Mouse (Mus musculus) erythroblast, embryonic 14.5 days (primary cell): ENCODE measurements around the gene Cops7b. TPM values are rescaled to one million over a fixed set of nuclear protein-coding genes. Genes with fewer than 3 reads are reported as not detected.

Experiments
- H3K27me3 ChIP-seq: 2 replicates; pipeline ENCODE4 v1.6.1; 2012; ENCODE audit warnings: inconsistent platforms; ENCODE audit not compliant: control insufficient read depth
- H3K36me3 ChIP-seq: 2 replicates; pipeline ENCODE4 v1.6.1; 2012; ENCODE audit warnings: mild to moderate bottlenecking, inconsistent platforms; ENCODE audit not compliant: control insufficient read depth
- H3K4me1 ChIP-seq: 2 replicates; pipeline ENCODE4 v1.6.1; 2012; ENCODE audit warnings: inconsistent platforms; ENCODE audit not compliant: control insufficient read depth
- H3K4me3 ChIP-seq: replicated peaks from 2 replicates; pipeline ENCODE3; 2012; ENCODE audit warnings: moderate library complexity, mild to moderate bottlenecking, inconsistent platforms
- H3K9me3 ChIP-seq: 2 replicates; pipeline ENCODE4 v1.6.1; 2012; ENCODE audit warnings: low read length, inconsistent platforms, mixed read lengths; ENCODE audit not compliant: control insufficient read depth
- GATA1 ChIP-seq: IDR thresholded peaks from 2 replicates; pipeline ENCODE4 v1.6.1; 2012; ENCODE audit warnings: low read length, inconsistent platforms, mixed read lengths
- TAL1 ChIP-seq: IDR thresholded peaks from 3 replicates; pipeline ENCODE4 v1.6.1; 2012; ENCODE audit warnings: low read length, inconsistent platforms, mixed read lengths
- polyA plus RNA-seq: library from polyadenylated mRNA; stranded (reverse); fragments of >175 nt; gene quantifications from 2 replicates; pipeline ENCODE4 v1.2.3, GENCODE M21; 2012

The Cops7b gene
- polyA plus RNA-seq, 1 experiment: 2.0 TPM

- Histone ChIP-seq H3K4me3 (no peak overlapping the region), H3K27me3 (no peaks in the 10 kb centered on the region), H3K4me1 (no peaks in the 10 kb centered on the region), H3K36me3 (no peaks in the 10 kb centered on the region), H3K9me3 (no peaks in the 10 kb centered on the region)
- TF ChIP-seq GATA1: no peak
- TF ChIP-seq TAL1: no peak
Observed at GRCm38 (mm10) chr1:86643101-86643809, 60.6 kb downstream of the Cops7b start.

- H3K27me3 ChIP-seq: no peaks in the 10 kb centered on the region
- TF ChIP-seq GATA1: no peak
- no peak for TF ChIP-seq TAL1
- no peaks in the 10 kb centered on the region for H3K4me1 ChIP-seq
- no peak overlapping the region for H3K4me3 ChIP-seq
- no peaks in the 10 kb centered on the region for H3K36me3 ChIP-seq
- no peaks in the 10 kb centered on the region for H3K9me3 ChIP-seq
Observed at GRCm38 (mm10) chr1:86647517-86647916, 64.8 kb downstream of the Cops7b start.

GRCm38 (mm10) chr1:86650272-86650671 lies 67.6 kb downstream of the Cops7b start:
- TF ChIP-seq TAL1: no peak
- TF ChIP-seq GATA1: no peak
- Histone ChIP-seq H3K4me1 (no peaks in the 10 kb centered on the region), H3K4me3 (no peak overlapping the region), H3K36me3 (no peaks in the 10 kb centered on the region), H3K9me3 (no peaks in the 10 kb centered on the region), H3K27me3 (no peaks in the 10 kb centered on the region)

- H3K9me3 ChIP-seq: no peaks in the 10 kb centered on the region
- no peaks in the 10 kb centered on the region for H3K27me3 ChIP-seq
- no peaks in the 10 kb centered on the region for H3K36me3 ChIP-seq
- TF ChIP-seq TAL1 (no peak), GATA1 (no peak)
- H3K4me1 ChIP-seq: no peaks in the 10 kb centered on the region
- H3K4me3 ChIP-seq: no peak overlapping the region
Observed at GRCm38 (mm10) chr1:86652675-86653074, 70.0 kb downstream of the Cops7b start.

- TF ChIP-seq GATA1 (no peak), TAL1 (no peak)
- no peak overlapping the region for H3K4me3 ChIP-seq
- H3K4me1 ChIP-seq: no peaks in the 10 kb centered on the region
- no peaks in the 10 kb centered on the region for H3K27me3 ChIP-seq
- H3K9me3 ChIP-seq: no peaks in the 10 kb centered on the region
- H3K36me3 ChIP-seq: no peaks in the 10 kb centered on the region
Observed at GRCm38 (mm10) chr1:86657071-86657470, 74.4 kb downstream of the Cops7b start.

Other genes with a start within 250 kb of the Cops7b start
- gene Ncl, start 223.5 kb upstream of the Cops7b start, polyA plus RNA-seq: 62.6 and 76.8 TPM in 2 replicates
- gene Nmur1, start 156.7 kb upstream of the Cops7b start, polyA plus RNA-seq: not detected in 2 replicates
- not detected in 2 replicates for gene Tex44, start 156.6 kb upstream of the Cops7b start, polyA plus RNA-seq
- gene Ptma, start 56.2 kb upstream of the Cops7b start, polyA plus RNA-seq: 597 and 661 TPM in 2 replicates
- gene Pde6d, start 275 bp upstream of the Cops7b start, polyA plus RNA-seq: 6.6 and 8.1 TPM in 2 replicates
- not detected in 2 replicates for gene Nppc, start 87.7 kb downstream of the Cops7b start, polyA plus RNA-seq
- 0.40 and 0.53 TPM in 2 replicates for gene Dis3l2, start 120.9 kb downstream of the Cops7b start, polyA plus RNA-seq